Mouse (Mus musculus) adrenal gland, adult 18-20 months (tissue): Measurements from ENCODE around the gene Fat3. TPM values are rescaled to one million over a fixed set of nuclear protein-coding genes. Genes with fewer than 3 reads are reported as not detected.

Source experiments
- DNase-seq, 2 experiments: peaks; one replicate each; pipeline ENCODE4 v3.0.0; 2021 to 2022; ENCODE audit warnings: low spot score in 2 of 2
- total RNA-seq, 2 experiments: library from RNA; stranded (reverse); gene quantifications; 1 replicate in 1 of 2; 2 replicates in 1 of 2; pipeline ENCODE4 v1.2.3; 2021

The Fat3 gene
- total RNA-seq, 2 experiments from 2014 or later: 1.9 to 2.1 TPM

GRCm38 (mm10) chr9:15955147-15955782 lies 545.8 kb downstream of the Fat3 start:
- DNase-seq: no peak

DNA sequence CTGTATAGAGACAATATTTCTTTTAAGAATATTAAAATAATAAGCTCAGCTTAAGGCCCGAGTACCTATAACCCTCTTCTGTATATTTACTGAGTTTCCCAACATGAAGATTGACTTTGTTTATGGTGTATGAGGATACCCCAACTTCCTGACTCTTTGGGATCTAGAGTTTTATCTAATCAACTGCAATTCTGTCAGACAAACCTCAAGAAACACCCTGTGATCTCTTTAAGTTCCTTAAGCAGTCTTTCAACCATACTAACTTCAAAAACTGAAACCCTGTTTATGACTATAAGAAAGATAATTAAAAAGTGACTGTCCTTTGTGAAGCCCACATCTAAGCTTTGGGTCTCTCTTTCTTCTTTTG lies 546.8 kb downstream of the Fat3 start:
- DNase-seq: no peak

DNA sequence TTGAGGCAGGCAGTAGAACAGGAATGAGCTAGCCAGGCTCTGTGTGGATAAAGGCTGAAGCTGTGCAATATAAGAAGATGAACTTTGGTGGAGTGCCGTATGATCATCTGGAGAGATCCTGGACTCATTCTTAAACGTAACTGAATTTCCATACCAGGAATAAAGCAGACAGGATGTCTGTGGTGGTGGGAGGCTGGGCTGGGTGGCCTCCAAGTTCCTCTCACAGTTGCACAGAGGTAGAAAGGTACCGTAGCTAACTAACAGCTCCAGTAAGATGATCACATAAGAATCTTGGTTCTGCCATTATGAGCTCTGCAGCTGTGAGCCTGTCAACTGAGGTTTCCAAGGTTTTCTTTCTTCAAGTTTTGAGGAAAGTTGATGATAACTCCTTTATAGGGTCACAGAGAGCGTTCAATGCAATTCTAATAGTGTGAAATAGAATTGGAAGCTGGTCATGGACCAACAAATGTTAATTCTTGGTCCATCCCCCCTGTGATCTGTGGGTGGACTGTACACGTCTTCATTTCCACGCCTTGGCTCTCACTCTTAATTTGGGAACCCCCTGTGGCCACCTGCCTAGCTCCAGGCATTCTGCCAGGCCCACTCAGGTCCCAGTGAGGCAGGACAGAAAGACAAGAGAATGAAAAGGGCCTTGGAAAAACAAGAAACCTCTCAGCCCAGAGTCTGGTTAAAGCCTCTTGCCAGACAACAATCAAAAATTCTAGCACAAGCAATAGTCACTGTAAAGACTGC lies 547.3 kb downstream of the Fat3 start:
- DNase-seq: no peak

DNA sequence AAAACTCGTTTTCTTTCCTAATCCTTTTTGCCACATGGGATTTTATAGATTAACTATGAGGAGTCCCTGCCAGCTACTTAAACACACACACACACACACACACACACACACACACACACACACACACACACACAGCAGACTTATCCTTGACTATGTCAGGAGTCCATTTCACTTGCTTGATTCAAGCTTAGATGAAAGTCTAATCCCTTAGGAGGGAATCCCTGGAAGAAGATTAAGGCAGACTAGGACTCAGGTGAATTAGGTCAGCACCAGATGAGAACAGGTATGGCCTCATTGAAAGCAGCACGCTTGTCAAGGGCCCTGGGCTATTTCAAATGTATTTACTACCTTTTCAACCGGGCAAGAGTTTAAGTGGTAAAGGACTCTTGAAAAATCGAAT lies 553.0 kb downstream of the Fat3 start:
- DNase-seq: no peak

DNA sequence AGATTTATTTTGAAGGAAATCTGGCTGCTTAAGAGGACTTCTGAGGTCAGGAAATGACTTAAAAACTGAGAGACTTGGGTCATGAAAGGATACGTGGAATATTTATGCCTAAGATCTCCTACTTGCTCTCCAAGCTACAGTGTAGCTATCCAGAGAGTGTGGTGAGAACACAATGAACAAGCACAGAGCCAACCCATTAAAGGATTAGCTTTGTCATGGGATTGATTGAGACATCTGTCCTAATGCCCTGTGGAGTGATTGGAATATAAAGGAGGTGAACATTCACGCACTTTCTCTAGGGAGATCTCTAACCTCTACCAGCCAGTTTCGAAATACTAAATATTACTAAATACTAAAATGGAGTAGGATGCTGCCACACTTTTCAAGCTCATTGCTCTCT lies 556.9 kb downstream of the Fat3 start:
- DNase-seq: no peak

DNA sequence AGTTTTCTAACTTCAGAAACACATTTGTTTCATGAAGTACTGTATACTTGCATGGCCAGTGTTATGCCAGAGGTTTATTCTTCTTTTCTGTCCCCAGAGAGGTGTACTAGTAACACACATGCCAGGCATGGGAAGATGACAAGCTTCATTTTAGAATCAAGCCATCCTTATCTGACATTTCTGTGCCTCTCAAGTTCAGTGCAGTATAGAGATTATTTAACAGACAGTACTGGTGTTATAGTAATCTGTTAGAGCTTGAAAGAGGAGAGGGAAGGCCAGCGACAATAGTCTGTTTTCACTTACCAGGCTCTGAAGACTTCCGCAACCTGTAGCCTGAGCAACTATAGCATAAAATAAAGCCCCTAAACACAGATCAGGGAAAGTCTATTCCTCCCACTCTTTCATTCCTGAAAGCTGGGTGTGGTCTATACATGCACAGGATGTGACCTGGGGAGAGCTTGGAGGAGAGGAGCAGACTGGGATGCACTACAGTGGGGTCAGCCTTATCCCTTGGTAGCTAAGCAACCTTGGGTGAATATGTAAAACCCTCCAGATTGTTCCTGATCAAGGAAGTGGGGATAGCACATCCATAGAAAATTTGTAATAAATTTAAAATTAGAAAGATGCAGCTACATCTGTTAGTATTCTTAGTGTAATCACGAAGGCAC lies 557.5 kb downstream of the Fat3 start:
- DNase-seq: no peak

GRCm38 (mm10) chr9:15941818-15942217 lies 559.3 kb downstream of the Fat3 start:
- no peak for DNase-seq

- no peak for DNase-seq
Measured at GRCm38 (mm10) chr9:15940933-15941673, 560.0 kb downstream of the Fat3 start.

DNA sequence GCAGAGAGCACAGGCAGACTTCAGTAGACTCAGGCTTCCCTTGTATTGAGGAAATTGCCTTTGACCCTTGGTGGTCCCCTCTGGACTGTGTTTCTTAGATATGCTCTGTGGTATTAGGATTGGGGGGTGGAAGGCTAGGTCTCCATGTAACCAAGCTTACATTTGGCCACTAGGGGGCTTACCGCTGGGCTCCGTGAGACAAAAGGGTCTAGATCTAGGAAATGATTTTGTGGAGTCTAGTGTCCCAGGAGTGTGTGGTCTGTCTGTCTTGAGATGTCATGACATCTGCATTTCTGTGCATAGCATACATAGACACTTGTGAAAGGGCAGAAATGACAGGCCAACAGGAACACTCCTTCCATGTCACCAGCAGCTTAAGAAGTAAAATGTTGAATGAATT lies 561.5 kb downstream of the Fat3 start:
- no peak for DNase-seq

GRCm38 (mm10) chr9:15937837-15938514 lies 563.1 kb downstream of the Fat3 start:
- DNase-seq: no peak

DNA sequence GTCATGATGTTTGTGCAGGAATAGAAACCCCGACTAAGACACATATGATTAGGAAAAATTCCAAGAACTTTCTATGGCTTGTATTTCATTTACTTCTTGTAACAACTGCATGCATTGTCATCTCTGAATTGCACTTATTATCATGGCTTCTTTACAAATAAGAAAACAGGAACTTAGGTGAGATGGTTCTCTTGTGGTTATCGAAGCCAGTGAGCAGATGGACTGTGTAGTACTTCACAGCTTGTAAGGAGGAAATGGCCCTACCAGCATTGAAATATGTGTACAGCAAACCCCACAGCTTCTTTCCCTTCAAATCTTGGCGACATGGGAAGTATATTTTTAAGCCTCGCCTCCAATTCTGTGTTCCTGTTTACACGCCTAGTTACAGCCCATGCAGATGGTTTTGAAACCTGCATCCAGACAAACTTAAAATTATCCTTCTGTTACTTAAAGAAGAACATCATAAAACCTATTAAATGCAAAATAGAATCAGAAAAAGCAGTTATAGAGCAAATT lies 570.1 kb downstream of the Fat3 start:
- DNase-seq: no peak

DNA sequence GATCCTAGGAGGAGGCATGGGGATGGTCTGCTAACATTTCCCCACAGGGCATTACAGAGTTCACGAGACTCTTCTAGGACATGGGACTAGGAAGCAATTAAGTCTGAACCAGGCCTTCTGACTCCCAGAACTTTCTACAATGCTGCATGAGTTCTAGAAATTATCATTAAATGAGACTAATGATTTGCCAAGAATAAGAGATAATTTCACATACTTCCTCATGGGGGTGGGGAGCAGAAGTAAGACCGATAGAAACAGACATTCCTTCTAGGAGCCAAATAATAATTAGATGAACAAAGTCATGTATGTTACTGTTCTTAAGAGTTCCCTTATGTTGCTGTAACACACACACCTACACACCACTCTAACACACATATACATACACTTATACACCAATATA lies 572.8 kb downstream of the Fat3 start:
- DNase-seq: no peak

GRCm38 (mm10) chr9:15927378-15928083 lies 573.6 kb downstream of the Fat3 start:
- DNase-seq: no peak

DNA sequence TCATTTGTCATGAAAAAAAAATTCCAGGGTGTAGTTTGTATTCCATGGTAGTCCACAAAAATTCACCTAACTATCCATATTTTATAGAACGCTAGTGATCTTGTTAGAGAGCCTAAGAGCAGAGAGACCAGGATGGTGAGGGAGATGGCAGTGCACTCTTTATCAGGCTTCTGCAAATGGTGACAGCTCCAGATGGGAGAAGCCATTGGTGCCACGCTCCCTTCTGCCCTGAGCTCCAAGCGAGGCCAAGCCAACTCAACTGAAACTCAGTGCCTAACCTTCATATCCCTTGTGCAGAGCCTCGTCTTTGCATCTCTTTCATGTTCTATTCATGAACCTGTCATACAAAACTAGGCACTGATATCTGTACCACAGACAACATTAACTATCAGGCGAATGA lies 575.8 kb downstream of the Fat3 start:
- no peak for DNase-seq

DNA sequence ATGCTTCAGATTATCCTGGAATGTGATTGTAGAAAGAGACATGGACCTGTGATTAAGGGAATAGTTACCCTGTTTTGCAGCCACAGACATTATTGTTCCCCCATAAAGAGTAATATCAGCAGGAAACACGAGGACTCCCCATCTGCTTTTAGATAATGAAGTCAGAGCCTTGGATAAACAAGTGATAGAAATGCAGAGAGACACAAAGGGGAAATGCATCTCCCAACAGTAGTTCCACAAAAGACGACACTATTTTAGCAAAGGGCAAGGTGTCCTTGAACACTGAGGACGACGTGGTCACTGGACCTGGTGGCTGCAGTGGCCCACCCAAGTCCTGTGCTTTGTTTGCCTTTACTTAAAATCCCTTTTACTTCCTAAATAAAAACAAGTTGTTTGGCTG lies 580.8 kb downstream of the Fat3 start:
- DNase-seq: no peak

DNA sequence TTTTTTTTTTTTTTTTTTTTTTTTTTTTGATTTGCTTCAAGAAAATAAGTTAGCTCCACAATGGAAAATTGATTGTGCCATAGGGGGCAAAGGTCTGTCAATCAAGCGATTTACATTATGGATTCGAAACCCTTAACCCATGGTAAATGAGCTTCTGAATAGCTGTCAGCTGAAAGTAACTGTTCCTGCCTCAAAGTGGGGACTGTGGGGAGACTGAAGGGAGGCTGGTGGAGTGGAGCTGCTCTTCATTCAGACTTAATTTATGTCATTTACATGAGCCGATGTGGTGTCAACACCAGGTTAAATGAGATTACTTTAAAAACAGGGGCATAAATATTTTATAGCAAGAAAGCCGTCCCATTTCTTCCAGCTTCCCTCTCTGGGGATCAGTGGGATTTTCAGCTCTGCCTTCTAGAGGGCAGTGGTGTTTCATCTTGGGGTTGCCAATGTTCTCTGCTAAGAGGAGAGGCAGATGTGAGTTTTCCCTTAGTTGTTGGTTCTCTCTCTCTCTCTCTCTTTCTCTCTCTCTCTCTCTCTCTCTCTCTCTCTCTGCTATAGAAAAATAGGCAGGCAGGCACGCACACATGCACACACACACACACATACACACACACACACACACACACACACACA lies 581.6 kb downstream of the Fat3 start:
- no peak for DNase-seq

DNA sequence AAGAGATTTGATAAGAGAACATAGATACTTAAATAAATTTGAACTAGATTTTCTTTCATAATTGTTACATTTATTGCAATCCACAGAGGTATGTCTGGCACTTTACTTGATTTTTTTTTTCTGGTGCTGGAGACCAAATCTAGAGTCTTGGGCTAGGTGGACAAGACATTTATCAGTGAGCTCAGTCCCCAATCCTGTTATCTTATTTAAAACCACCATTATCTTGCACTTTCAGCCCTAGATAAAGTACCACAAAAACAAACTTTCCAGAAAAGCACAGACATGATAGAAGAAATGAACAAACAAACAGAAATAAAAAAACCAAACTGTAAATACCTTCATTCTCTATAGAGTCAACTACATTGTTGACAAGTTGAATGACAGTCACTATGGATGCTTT lies 584.5 kb downstream of the Fat3 start:
- DNase-seq: no peak

GRCm38 (mm10) chr9:15912735-15913134 lies 588.4 kb downstream of the Fat3 start:
- no peak for DNase-seq

GRCm38 (mm10) chr9:15909397-15910113 lies 591.5 kb downstream of the Fat3 start:
- no peak for DNase-seq
